Mouse (Mus musculus) hindbrain, embryonic 13.5 days (tissue): Measurements from ENCODE around the gene Ect2l. TPM values are rescaled to one million over a fixed set of nuclear protein-coding genes. Genes with fewer than 3 reads are reported as not detected.
A peak's percentile ranks its signal among the peaks of the same experiment; 100 is the strongest.
"Not testable (repeated sequence)": the region's sequence is repeated elsewhere in the genome, so short reads cannot be mapped to it uniquely, and the experiment has no call there.

Experiments
- ATAC-seq: fragments of 200-750 bp; cut with Nextera tagmentation; 2 replicates; pipeline ENCODE4 v1.8.0; 2017; ENCODE audit warnings: moderate TSS enrichment; ENCODE audit not compliant: low FRiP score
- H3K27ac ChIP-seq: fragments of 300-500 bp; sonication (generic); 2 replicates; pipeline ENCODE4 v1.5.1; 2015; ENCODE audit warnings: inconsistent platforms, mild to moderate bottlenecking, moderate library complexity
- H3K27me3 ChIP-seq: fragments of 300-500 bp; sonication (generic); 2 replicates; pipeline ENCODE4 v1.6.1; 2015; ENCODE audit warnings: mild to moderate bottlenecking, inconsistent platforms
- H3K36me3 ChIP-seq: fragments of 300-500 bp; sonication (generic); 2 replicates; pipeline ENCODE4 v1.6.1; 2015; ENCODE audit warnings: mild to moderate bottlenecking, inconsistent platforms
- H3K4me1 ChIP-seq: fragments of 300-500 bp; sonication (generic); replicated peaks from 2 replicates; pipeline ENCODE4 v1.6.1; 2015; ENCODE audit warnings: inconsistent platforms
- H3K4me2 ChIP-seq: fragments of 300-500 bp; sonication (generic); 2 replicates; pipeline ENCODE4 v1.6.1; 2015; ENCODE audit warnings: inconsistent platforms, mild to moderate bottlenecking, moderate library complexity
- H3K4me3 ChIP-seq: fragments of 300-500 bp; sonication (generic); 2 replicates; pipeline ENCODE4 v1.5.1; 2015; ENCODE audit warnings: mild to moderate bottlenecking, inconsistent platforms
- H3K9ac ChIP-seq: fragments of 300-500 bp; sonication (generic); 2 replicates; pipeline ENCODE4 v1.6.1; 2015; ENCODE audit warnings: mild to moderate bottlenecking, inconsistent platforms
- H3K9me3 ChIP-seq: fragments of 300-500 bp; sonication (generic); 2 replicates; pipeline ENCODE4 v1.6.1; 2016; ENCODE audit warnings: inconsistent platforms
- WGBS: fragments of 180-500 bp; shearing (Covaris S2); methylation state at CpG from one replicate; pipeline ENCODE4 v1.1.7; 2015; 5-methylcytosine and 5-hydroxymethylcytosine counted together
- polyA plus RNA-seq: library from polyadenylated mRNA; unstranded; fragments of >200 nt; fragmentation: Nextera tagmentation; extraction: Ambion mirVana; gene quantifications from 2 replicates; pipeline ENCODE4 v1.2.1, GENCODE M21; 2015

Ect2l gene
- polyA plus RNA-seq, 1 experiment from 2014 or later: 0.62 TPM

- H3K4me1 ChIP-seq: no peaks in the 10 kb centered on the region
- H3K27me3 ChIP-seq: no peaks in the 10 kb centered on the region
- H3K36me3 ChIP-seq: no peaks in the 10 kb centered on the region
- no peak overlapping the region for H3K27ac ChIP-seq
- no peak overlapping the region for H3K9ac ChIP-seq
- H3K4me3 ChIP-seq: no peak overlapping the region
- WGBS: 90% methylated on average over 6 of the region's 6 CpGs
- H3K9me3 ChIP-seq: no peaks in the 10 kb centered on the region
- ATAC-seq: no peak
- H3K4me2 ChIP-seq: no peak overlapping the region
These were observed 22.1 kb downstream of the Ect2l start for GRCm38 (mm10) chr10:18188564-18188963.

- WGBS: 77% methylated on average over 5 of the region's 5 CpGs
These were observed 28.4 kb downstream of the Ect2l start for GRCm38 (mm10) chr10:18182246-18182645.

GRCm38 (mm10) chr10:18177304-18177703 is 33.4 kb downstream of the Ect2l start:
- H3K9me3 ChIP-seq: no peaks in the 10 kb centered on the region
- WGBS: 84% methylated on average over 2 of the region's 2 CpGs
- no peak for ATAC-seq
- H3K4me2 ChIP-seq: no peak overlapping the region
- H3K4me1 ChIP-seq: no peaks in the 10 kb centered on the region
- H3K4me3 ChIP-seq: no peak overlapping the region
- H3K27me3 ChIP-seq: no peaks in the 10 kb centered on the region
- no peak overlapping the region for H3K27ac ChIP-seq
- no peak overlapping the region for H3K9ac ChIP-seq
- no peaks in the 10 kb centered on the region for H3K36me3 ChIP-seq

More at GRCm38 (mm10) chr10:18182246-18182645, 28.4 kb downstream of the Ect2l start:
- Histone ChIP-seq H3K27ac (no peak overlapping the region), H3K27me3 (no peaks in the 10 kb centered on the region), H3K9ac (no peak overlapping the region), H3K4me3 (no peak overlapping the region), H3K36me3 (no peaks in the 10 kb centered on the region), H3K9me3 (no peaks in the 10 kb centered on the region), H3K4me1 (no peaks in the 10 kb centered on the region), H3K4me2 (no peak overlapping the region)
- no peak for ATAC-seq

- no peaks in the 10 kb centered on the region for H3K4me1 ChIP-seq
- H3K36me3 ChIP-seq: no peaks in the 10 kb centered on the region
- H3K27me3 ChIP-seq: no peaks in the 10 kb centered on the region
- no peak for ATAC-seq
- H3K4me3 ChIP-seq: no peak overlapping the region
- H3K9ac ChIP-seq: no peak overlapping the region
- H3K27ac ChIP-seq: no peak overlapping the region
- WGBS: 92% methylated on average over 7 of the region's 7 CpGs
- H3K9me3 ChIP-seq: no peaks in the 10 kb centered on the region
- no peak overlapping the region for H3K4me2 ChIP-seq
These were observed 34.0 kb downstream of the Ect2l start for GRCm38 (mm10) chr10:18176722-18177121.

GRCm38 (mm10) chr10:18175087-18175486 is 35.6 kb downstream of the Ect2l start:
- Histone ChIP-seq H3K36me3 (no peaks in the 10 kb centered on the region), H3K4me1 (no peaks in the 10 kb centered on the region), H3K27me3 (no peaks in the 10 kb centered on the region), H3K4me2 (no peak overlapping the region), H3K4me3 (no peak overlapping the region), H3K27ac (no peak overlapping the region), H3K9ac (no peak overlapping the region), H3K9me3 (no peaks in the 10 kb centered on the region)
- ATAC-seq: no peak
- WGBS: 89% methylated on average over 6 of the region's 6 CpGs

GRCm38 (mm10) chr10:18162435-18162971 is 48.2 kb downstream of the Ect2l start:
- Histone ChIP-seq H3K9ac (no peak overlapping the region), H3K27ac (no peak overlapping the region), H3K4me2 (no peak overlapping the region), H3K9me3 (0 out of 2 replicates have a peak, but pooled peaks cover 4% of the 10 kb centered on the region), H3K4me3 (no peak overlapping the region), H3K27me3 (no peaks in the 10 kb centered on the region), H3K36me3 (no peaks in the 10 kb centered on the region), H3K4me1 (no peaks in the 10 kb centered on the region)
- ATAC-seq: no peak
- WGBS: 90% methylated on average over 7 of the region's 7 CpGs

GRCm38 (mm10) chr10:18147224-18147623 is 63.5 kb downstream of the Ect2l start:
- no peak for ATAC-seq
- no peaks in the 10 kb centered on the region for H3K4me1 ChIP-seq
- no peak overlapping the region for H3K9ac ChIP-seq
- no peaks in the 10 kb centered on the region for H3K9me3 ChIP-seq
- no peaks in the 10 kb centered on the region for H3K36me3 ChIP-seq
- H3K27ac ChIP-seq: no peak overlapping the region
- no peaks in the 10 kb centered on the region for H3K27me3 ChIP-seq
- H3K4me2 ChIP-seq: no peak overlapping the region
- no peak overlapping the region for H3K4me3 ChIP-seq
- WGBS: 78% methylated on average over 3 of the region's 3 CpGs

GRCm38 (mm10) chr10:18142231-18142630 is 68.5 kb downstream of the Ect2l start:
- WGBS: 86% methylated on average over 6 of the region's 6 CpGs
- Histone ChIP-seq H3K9ac (no peak overlapping the region), H3K4me3 (no peak overlapping the region), H3K9me3 (no peaks in the 10 kb centered on the region), H3K27ac (no peak overlapping the region), H3K27me3 (no peaks in the 10 kb centered on the region), H3K4me2 (no peak overlapping the region), H3K4me1 (no peaks in the 10 kb centered on the region), H3K36me3 (no peaks in the 10 kb centered on the region)
- no peak for ATAC-seq

- H3K4me2 ChIP-seq: no peak overlapping the region
- no peak overlapping the region for H3K9ac ChIP-seq
- WGBS: 82% methylated on average over 2 of the region's 2 CpGs
- H3K27me3 ChIP-seq: no peaks in the 10 kb centered on the region
- no peaks in the 10 kb centered on the region for H3K9me3 ChIP-seq
- no peak overlapping the region for H3K4me3 ChIP-seq
- no peak overlapping the region for H3K27ac ChIP-seq
- H3K36me3 ChIP-seq: no peaks in the 10 kb centered on the region
- H3K4me1 ChIP-seq: no peaks in the 10 kb centered on the region
- no peak for ATAC-seq
These were observed 69.3 kb downstream of the Ect2l start for GRCm38 (mm10) chr10:18141389-18141788.

- Histone ChIP-seq H3K27me3 (no peaks in the 10 kb centered on the region), H3K4me3 (peak overlapping the region; percentile 27), H3K4me2 (peak overlapping the region; percentile 31), H3K4me1 (no peaks in the 10 kb centered on the region), H3K9me3 (no peaks in the 10 kb centered on the region), H3K9ac (no peak overlapping the region), H3K27ac (no peak overlapping the region), H3K36me3 (no peaks in the 10 kb centered on the region)
- WGBS: 88% methylated on average over 5 of the region's 5 CpGs
- peak; percentile 57; the same call in 1 of the 2 replicates for ATAC-seq
These were observed 71.1 kb downstream of the Ect2l start for GRCm38 (mm10) chr10:18139615-18140014.

- H3K4me3 ChIP-seq: peak overlapping the region; percentile 27
- H3K27me3 ChIP-seq, H3K36me3 ChIP-seq, H3K4me1 ChIP-seq, H3K4me2 ChIP-seq, H3K9ac ChIP-seq, H3K27ac ChIP-seq, H3K9me3 ChIP-seq: not testable (repeated sequence)
- 71% methylated on average over 15 of the region's 26 CpGs for WGBS
- ATAC-seq: peak; percentile 52; the same call in 1 of the 2 replicates
These were observed 71.7 kb downstream of the Ect2l start for GRCm38 (mm10) chr10:18138853-18139503.

- Histone ChIP-seq H3K9me3 (no peaks in the 10 kb centered on the region), H3K9ac (no peak overlapping the region), H3K36me3 (peaks cover 7% of the 10 kb centered on the region), H3K4me1 (no peaks in the 10 kb centered on the region), H3K4me3 (no peak overlapping the region), H3K27me3 (no peaks in the 10 kb centered on the region), H3K27ac (no peak overlapping the region), H3K4me2 (no peak overlapping the region)
- 88% methylated on average over 10 of the region's 10 CpGs for WGBS
- ATAC-seq: no peak
These were observed 78.7 kb downstream of the Ect2l start for GRCm38 (mm10) chr10:18131666-18132650.
